Mouse (Mus musculus): ENCODE data around the gene Hcn4.

The Hcn4 gene

GRCm38 (mm10) chr9:58847676-58848075 lies 24.5 kb downstream of the Hcn4 start:
- 75% methylated on average over 7 of the region's 7 CpGs for WGBS

GRCm38 (mm10) chr9:58849576-58850315 lies 26.5 kb downstream of the Hcn4 start:
- WGBS, result 81% methylated on average over 13 of the region's 13 CpGs

GRCm38 (mm10) chr9:58854931-58855330 lies 31.7 kb downstream of the Hcn4 start:
- 89% methylated on average over 3 of the region's 3 CpGs for WGBS

GRCm38 (mm10) chr9:58859080-58859635 lies 35.9 kb downstream of the Hcn4 start:
- 53% methylated on average over 25 of the region's 30 CpGs for WGBS

GRCm38 (mm10) chr9:58863826-58864225 lies 40.6 kb downstream of the Hcn4 start:
- WGBS, result 40% methylated on average over 7 of the region's 7 CpGs

- 78% methylated on average over 10 of the region's 10 CpGs for WGBS
These were observed 47.9 kb downstream of the Hcn4 start for GRCm38 (mm10) chr9:58871141-58871540.

GRCm38 (mm10) chr9:58873541-58874324 lies 50.5 kb downstream of the Hcn4 start:
- WGBS, result 39% methylated on average over 10 of the region's 10 CpGs

- 87% methylated on average over 4 of the region's 4 CpGs for WGBS
These were observed 51.1 kb downstream of the Hcn4 start for GRCm38 (mm10) chr9:58874354-58874753.

- WGBS, result 95% methylated on average over 6 of the region's 6 CpGs
These were observed 52.2 kb downstream of the Hcn4 start for GRCm38 (mm10) chr9:58875439-58875838.

GRCm38 (mm10) chr9:58876946-58877625 lies 53.9 kb downstream of the Hcn4 start:
- 93% methylated on average over 6 of the region's 6 CpGs for WGBS

GRCm38 (mm10) chr9:58879836-58880235 lies 56.6 kb downstream of the Hcn4 start:
- 84% methylated on average over 1 of the region's 1 CpGs for WGBS

- 17% methylated on average over 1 of the region's 1 CpGs for WGBS
These were observed 59.5 kb downstream of the Hcn4 start for GRCm38 (mm10) chr9:58882686-58883085.

GRCm38 (mm10) chr9:58889782-58890448 lies 66.7 kb downstream of the Hcn4 start:
- 76% methylated on average over 12 of the region's 12 CpGs for whole genome bisulfite sequencing

- whole genome bisulfite sequencing, result 89% methylated on average over 8 of the region's 8 CpGs
These were observed 67.7 kb downstream of the Hcn4 start for GRCm38 (mm10) chr9:58890893-58891292.

- WGBS, result 73% methylated on average over 6 of the region's 6 CpGs
These were observed 68.8 kb downstream of the Hcn4 start for GRCm38 (mm10) chr9:58891840-58892640.

GRCm38 (mm10) chr9:58902869-58903585 lies 79.8 kb downstream of the Hcn4 start:
- 65% methylated on average over 6 of the region's 6 CpGs for WGBS
